Mouse (Mus musculus): ENCODE results near the gene H2-DMb2. TPM values are rescaled to one million over a fixed set of nuclear protein-coding genes. Genes with fewer than 3 reads are reported as not detected.
A peak's percentile ranks its signal among the peaks of the same experiment; 100 is the strongest.

The H2-DMb2 gene
- polyA plus RNA-seq, 1 experiment from 2014 or later: 0.38 TPM

DNA sequence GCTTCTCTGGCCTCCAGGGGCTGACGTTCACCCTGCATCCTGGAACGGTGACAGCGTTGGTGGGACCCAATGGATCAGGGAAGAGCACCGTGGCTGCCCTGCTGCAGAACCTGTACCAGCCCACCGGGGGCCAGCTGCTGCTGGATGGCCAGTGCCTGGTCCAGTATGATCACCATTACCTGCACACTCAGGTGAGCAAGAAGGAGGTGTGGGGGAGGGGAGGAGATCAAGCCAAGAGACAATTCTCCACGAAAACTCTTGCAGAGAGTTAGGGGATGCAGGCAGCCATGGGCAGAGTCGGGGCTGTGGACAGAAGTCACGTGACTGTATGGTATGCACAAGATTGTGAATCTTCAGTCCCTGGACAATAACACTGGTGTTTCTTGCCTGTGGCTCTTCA is 50.4 kb downstream of the H2-DMb2 start:
- 59% methylated on average over 8 of the region's 8 CpGs for WGBS
- Histone ChIP-seq H3K27ac (replicated peaks) (no peak overlapping the region), H3K36me3 (no peaks in the 10 kb centered on the region), H3K4me2 (no peak overlapping the region), H3K4me1 (replicated peaks) (peaks cover 19% of the 10 kb centered on the region), H3K27me3 (peaks cover 79% of the 10 kb centered on the region), H3K4me3 (no peak overlapping the region), H3K9me3 (no peaks in the 10 kb centered on the region), H3K9ac (no peak overlapping the region)
- no peak for ATAC-seq (ENCODE audit: low FRiP score, low read depth)

DNA sequence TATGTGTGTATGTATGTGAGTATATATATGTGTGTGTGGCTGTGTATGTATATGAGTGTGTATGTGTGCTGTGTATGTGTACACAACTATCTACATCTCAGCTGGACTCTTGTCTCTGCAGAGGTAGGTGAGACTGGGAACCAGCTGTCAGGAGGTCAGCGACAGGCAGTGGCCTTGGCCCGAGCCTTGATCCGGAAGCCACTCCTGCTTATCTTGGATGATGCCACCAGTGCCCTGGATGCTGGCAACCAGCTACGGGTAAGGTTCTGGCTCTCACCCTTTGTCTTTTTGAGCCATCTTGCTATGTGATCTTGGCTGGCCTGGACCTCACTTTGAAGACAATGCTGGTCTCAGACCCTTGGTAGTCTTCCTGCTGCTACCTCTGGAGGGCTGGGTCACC is 51.6 kb downstream of the H2-DMb2 start:
- Histone ChIP-seq H3K9me3 (no peaks in the 10 kb centered on the region), H3K4me1 (replicated peaks) (peaks cover 19% of the 10 kb centered on the region), H3K27ac (replicated peaks) (no peak overlapping the region), H3K4me3 (no peak overlapping the region), H3K9ac (no peak overlapping the region), H3K4me2 (no peak overlapping the region), H3K36me3 (no peaks in the 10 kb centered on the region), H3K27me3 (peaks cover 77% of the 10 kb centered on the region)
- no peak for ATAC-seq (ENCODE audit: low FRiP score, low read depth)
- 86% methylated on average over 4 of the region's 4 CpGs for WGBS

DNA sequence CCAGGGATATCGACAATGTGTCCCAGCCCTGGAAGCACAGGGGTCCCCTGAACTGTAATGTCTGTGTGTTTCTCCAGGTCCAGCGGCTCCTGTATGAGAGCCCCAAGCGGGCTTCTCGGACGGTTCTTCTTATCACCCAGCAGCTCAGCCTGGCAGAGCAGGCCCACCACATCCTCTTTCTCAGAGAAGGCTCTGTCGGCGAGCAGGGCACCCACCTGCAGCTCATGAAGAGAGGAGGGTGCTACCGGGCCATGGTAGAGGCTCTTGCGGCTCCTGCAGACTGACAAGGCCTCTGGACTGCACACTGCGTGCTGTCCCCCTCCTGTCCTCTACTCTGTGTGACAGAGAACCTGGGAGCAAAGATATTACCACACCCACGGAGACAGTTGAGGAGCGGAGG is 53.4 kb downstream of the H2-DMb2 start:
- Histone ChIP-seq H3K36me3 (no peaks in the 10 kb centered on the region), H3K27ac (replicated peaks) (no peak overlapping the region), H3K9me3 (no peaks in the 10 kb centered on the region), H3K9ac (no peak overlapping the region), H3K4me3 (0 out of 2 replicates have a peak overlapping the region, but pooled peaks have one; percentile 47), H3K27me3 (peaks cover 73% of the 10 kb centered on the region), H3K4me1 (replicated peaks) (peaks cover 19% of the 10 kb centered on the region), H3K4me2 (0 out of 2 replicates have a peak overlapping the region, but pooled peaks have one; percentile 91)
- ATAC-seq (ENCODE audit: low FRiP score, low read depth): no peak
- WGBS: 38% methylated on average over 12 of the region's 12 CpGs

DNA sequence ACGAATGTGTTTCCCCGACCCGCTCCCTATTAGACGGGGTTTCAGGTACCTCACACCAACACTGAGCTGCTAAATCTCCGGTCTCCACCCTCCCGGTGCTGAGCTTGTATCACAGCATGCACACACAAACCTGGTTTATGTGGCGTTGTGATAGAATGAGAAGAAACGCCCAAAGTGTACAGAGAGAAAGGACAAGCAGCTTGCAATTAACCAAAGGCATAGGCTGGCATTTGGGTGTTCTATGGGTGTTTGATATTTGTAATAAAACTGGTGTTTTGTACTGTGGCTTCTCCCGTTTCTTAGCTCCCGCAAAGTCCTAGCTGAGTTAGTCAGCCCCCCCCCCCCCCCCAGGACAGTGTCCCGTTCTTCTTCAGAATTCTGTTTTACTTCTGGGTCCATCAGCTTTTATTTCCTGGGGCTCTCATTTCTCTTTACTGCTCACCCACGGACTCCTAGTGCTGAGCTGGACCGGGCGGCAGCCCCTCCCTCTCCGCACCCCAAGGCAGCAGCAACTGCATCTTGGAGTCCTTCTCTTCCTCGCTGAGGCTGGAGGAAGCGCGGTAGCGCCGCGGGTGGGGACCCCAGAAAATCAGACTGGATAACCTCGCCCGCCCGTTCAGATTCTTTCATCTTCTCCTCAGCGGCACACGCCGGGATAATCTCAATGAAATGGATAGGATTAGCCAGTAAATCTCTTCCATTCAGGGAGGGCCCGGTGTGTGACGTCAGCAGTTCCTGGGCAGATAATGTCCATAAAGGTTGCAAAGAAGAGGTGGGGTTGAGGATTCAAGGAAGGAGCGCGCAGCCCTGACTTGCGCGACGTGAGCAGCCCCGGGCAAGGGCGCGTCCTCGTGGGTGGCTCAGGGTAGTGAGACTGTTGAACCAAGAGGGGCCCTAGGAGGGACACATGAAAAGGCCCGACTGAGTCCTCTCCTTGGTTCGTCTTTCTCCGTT is 54.1 kb downstream of the H2-DMb2 start, which contains the start of gene Psmb8:
TSS of gene Psmb8 (plus strand) at position 781 of the 954 bp plus-strand sequence.
- Histone ChIP-seq H3K4me3 (peak within 1 kb of the TSS; percentile 47), H3K9ac (peak within 1 kb of the TSS; percentile 44), H3K9me3 (no peaks in the 10 kb centered on the region), H3K27me3 (peaks cover 66% of the 10 kb centered on the region), H3K4me2 (peak within 1 kb of the TSS; percentile 91), H3K4me1 (replicated peaks) (peaks cover 19% of the 10 kb centered on the region), H3K27ac (replicated peaks) (no peak within 1 kb of the TSS), H3K36me3 (no peaks in the 10 kb centered on the region)
- 4% methylated on average over 41 of the region's 41 CpGs for WGBS
- ATAC-seq (ENCODE audit: low FRiP score, low read depth): peak; percentile 89

DNA sequence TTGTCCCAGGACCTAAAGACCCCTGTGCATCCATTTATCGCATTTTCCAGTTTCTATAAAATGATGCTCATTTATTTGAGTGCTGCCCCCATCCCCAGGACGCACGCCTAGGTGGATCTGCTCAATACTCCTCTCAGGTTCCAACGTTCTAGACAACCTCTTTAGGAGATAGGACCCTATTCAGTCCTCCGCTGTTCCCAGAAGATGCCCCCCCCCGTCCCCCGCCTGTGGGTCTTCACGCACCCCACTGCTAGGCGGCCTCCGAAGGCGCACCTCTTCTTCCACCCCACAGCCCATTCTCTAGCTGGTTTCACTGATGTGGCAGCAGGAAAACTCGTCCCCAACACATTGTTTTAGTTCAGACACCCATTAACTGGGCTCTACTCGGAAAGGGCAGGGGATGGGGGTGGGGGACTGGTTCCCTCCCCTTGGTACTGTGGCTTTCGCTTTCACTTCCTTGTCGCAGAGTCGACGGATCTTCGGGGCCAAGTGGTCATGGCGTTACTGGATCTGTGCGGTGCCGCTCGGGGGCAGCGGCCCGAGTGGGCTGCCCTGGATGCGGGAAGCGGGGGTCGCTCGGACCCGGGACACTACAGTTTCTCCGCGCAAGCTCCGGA is 54.9 kb downstream of the H2-DMb2 start:
- peak overlapping the region; percentile 47 for H3K4me3 ChIP-seq
- peaks cover 62% of the 10 kb centered on the region for H3K27me3 ChIP-seq
- H3K27ac ChIP-seq (replicated peaks): no peak overlapping the region
- H3K4me2 ChIP-seq: peak overlapping the region; percentile 91
- ATAC-seq (ENCODE audit: low FRiP score, low read depth): 0 out of 2 replicates have a peak, but pooled peaks have one; percentile 17
- peak overlapping the region; percentile 44; the same call in 1 of the 2 replicates for H3K9ac ChIP-seq
- WGBS: 3% methylated on average over 32 of the region's 32 CpGs
- no peaks in the 10 kb centered on the region for H3K9me3 ChIP-seq
- H3K36me3 ChIP-seq: no peaks in the 10 kb centered on the region
- peaks cover 19% of the 10 kb centered on the region for H3K4me1 ChIP-seq (replicated peaks)

DNA sequence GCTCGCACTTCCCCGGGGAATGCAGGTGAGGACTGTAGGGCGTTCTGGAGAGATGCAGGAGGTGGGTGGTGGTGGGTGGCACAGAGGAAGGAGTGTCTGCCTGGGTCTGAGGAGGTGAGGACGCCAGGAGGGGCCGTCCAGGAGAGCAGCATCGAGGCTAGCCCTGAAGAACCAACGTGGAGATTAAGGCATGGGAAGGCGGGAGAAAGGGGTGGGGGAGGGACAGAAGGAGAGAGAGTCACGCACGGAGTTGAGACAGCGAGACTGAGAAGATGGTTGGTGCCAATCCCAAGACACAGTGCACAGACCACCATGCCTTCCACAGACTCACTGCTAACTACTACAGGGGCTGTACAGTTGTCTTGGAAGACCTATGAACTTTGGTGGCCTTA is 55.4 kb downstream of the H2-DMb2 start:
- Histone ChIP-seq H3K36me3 (no peaks in the 10 kb centered on the region), H3K4me3 (peak overlapping the region; percentile 47), H3K27ac (replicated peaks) (no peak overlapping the region), H3K9ac (no peak overlapping the region), H3K4me2 (peak overlapping the region; percentile 91), H3K27me3 (peaks cover 62% of the 10 kb centered on the region), H3K9me3 (no peaks in the 10 kb centered on the region), H3K4me1 (replicated peaks) (peaks cover 19% of the 10 kb centered on the region)
- WGBS: 13% methylated on average over 11 of the region's 11 CpGs
- no peak for ATAC-seq (ENCODE audit: low FRiP score, low read depth)

DNA sequence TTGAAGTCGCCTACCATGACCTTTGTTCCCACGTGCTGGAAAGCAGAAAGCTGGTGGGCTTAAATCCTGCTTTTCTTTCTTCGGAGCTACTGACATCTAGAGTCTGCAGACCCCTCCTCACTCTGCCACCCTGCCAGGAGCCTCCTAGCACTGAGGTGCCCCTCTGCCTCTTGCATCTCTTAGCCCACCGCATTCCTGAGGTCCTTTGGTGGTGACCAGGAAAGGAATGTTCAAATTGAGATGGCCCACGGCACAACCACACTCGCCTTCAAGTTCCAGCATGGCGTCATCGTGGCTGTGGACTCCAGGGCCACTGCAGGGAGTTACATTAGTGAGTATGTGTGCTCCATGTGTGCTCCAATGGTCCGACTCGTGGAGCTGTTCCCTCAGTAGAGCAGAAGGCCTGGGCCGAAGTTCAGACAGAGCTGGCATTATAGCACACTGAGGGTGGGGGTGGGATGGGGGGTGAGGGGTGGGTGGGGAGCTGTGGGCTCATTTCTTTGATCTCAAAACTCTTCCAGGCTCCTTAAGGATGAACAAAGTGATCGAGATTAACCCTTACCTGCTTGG is 56.0 kb downstream of the H2-DMb2 start:
- H3K27ac ChIP-seq (replicated peaks): no peak overlapping the region
- no peak overlapping the region for H3K4me3 ChIP-seq
- H3K36me3 ChIP-seq: no peaks in the 10 kb centered on the region
- H3K4me2 ChIP-seq: no peak overlapping the region
- H3K4me1 ChIP-seq (replicated peaks): peaks cover 24% of the 10 kb centered on the region
- no peak for ATAC-seq (ENCODE audit: low FRiP score, low read depth)
- 68% methylated on average over 12 of the region's 12 CpGs for WGBS
- peaks cover 63% of the 10 kb centered on the region for H3K27me3 ChIP-seq
- no peaks in the 10 kb centered on the region for H3K9me3 ChIP-seq
- H3K9ac ChIP-seq: no peak overlapping the region

DNA sequence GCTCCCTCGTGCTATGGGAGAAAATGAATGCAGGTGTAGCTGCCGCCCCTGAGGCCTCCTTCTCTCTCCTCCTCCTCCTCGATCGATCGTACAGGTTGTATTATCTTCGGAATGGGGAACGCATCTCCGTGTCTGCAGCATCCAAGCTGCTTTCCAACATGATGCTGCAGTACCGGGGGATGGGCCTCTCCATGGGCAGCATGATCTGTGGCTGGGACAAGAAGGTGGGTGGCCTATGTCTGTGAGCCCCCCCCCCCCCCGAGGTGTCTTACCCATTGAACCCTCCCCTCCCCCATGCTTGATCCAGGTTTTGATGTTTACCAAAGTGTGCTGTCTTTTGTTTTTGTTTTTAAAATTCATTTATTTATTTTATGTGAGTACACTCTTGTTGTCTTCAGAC is 56.9 kb downstream of the H2-DMb2 start:
- ATAC-seq (ENCODE audit: low FRiP score, low read depth): no peak
- H3K4me2 ChIP-seq: no peak overlapping the region
- no peak overlapping the region for H3K4me3 ChIP-seq
- peaks cover 62% of the 10 kb centered on the region for H3K27me3 ChIP-seq
- H3K36me3 ChIP-seq: no peaks in the 10 kb centered on the region
- 90% methylated on average over 10 of the region's 10 CpGs for WGBS
- peaks cover 31% of the 10 kb centered on the region for H3K4me1 ChIP-seq (replicated peaks)
- H3K9me3 ChIP-seq: no peaks in the 10 kb centered on the region
- no peak overlapping the region for H3K27ac ChIP-seq (replicated peaks)
- no peak overlapping the region for H3K9ac ChIP-seq

DNA sequence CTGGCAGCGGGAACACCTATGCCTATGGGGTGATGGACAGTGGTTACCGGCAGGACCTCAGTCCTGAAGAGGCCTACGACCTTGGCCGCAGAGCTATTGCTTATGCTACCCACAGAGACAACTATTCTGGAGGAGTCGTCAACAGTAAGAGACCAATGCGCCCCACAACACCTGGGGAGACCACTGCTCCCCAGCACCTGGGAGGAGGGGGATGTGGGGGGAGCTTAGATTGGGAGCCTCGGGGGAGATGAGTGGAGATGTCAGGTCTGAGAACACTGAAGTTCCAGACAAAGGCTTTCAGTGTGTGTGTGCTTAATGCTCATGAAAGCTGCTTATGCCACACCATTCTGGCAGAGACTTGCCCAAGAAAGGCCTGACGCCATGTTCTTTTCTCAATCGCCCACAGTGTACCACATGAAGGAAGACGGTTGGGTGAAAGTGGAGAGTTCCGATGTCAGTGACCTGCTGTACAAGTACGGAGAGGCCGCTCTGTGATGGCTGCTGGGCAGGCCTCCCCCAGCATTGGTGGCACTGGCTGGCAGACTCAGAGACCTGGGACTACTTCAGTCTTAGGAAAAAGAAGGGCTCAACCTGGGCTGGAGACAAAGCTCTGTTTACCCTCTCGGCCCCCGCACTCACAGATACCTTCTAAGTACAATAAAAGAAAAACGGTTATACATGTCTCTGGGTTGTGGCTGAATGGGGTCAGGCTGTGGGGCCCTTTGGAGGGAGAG is 57.8 kb downstream of the H2-DMb2 start:
- H3K4me2 ChIP-seq: no peak overlapping the region

More for the DNA sequence above, 57.8 kb downstream of the H2-DMb2 start:
- Histone ChIP-seq H3K4me3 (no peak overlapping the region), H3K9ac (no peak overlapping the region), H3K4me1 (replicated peaks) (peaks cover 33% of the 10 kb centered on the region), H3K9me3 (no peaks in the 10 kb centered on the region), H3K36me3 (no peaks in the 10 kb centered on the region), H3K27me3 (peaks cover 62% of the 10 kb centered on the region), H3K27ac (replicated peaks) (no peak overlapping the region)
- WGBS: 89% methylated on average over 16 of the region's 16 CpGs
- no peak for ATAC-seq (ENCODE audit: low FRiP score, low read depth)

Measured in hindbrain, embryonic 15.5 days (tissue).